Mouse (Mus musculus): ENCODE data around the gene Psmb5. TPM values are rescaled to one million over a fixed set of nuclear protein-coding genes. Genes with fewer than 3 reads are reported as not detected.

Psmb5 gene
- total and polyA plus RNA-seq, 3 experiments: 299 to 416 (median 411) TPM

GRCm38 (mm10) chr14:54577089-54577982 is 40.5 kb downstream of the Psmb5 start, which contains the start of gene Ajuba:
TSS of gene Ajuba (minus strand) at chr14:54577558.
- Histone ChIP-seq H3K36me3 (replicated peaks in 1 of 2; ENCODE audit: control insufficient read depth in 1 of 2, insufficient read depth in 1 of 2, low read length in 1 of 2) (no peaks in the 10 kb centered on the region), H3K9me3 (replicated peaks; ENCODE audit: low read length) (peaks cover 26% of the 10 kb centered on the region), H3K9ac (ENCODE audit: insufficient read depth, low read depth) (no peak within 1 kb of the TSS), H3K27ac (ENCODE audit: insufficient read depth, low read depth) (no peak within 1 kb of the TSS), H3K4me2 (ENCODE audit: insufficient read depth, low read depth, poor library complexity, severe bottlenecking) (no peak within 1 kb of the TSS), H3K79me2 (replicated peaks; ENCODE audit: control insufficient read depth, extremely low read depth, insufficient read depth, poor library complexity, severe bottlenecking) (no peaks in the 10 kb centered on the region), H3K4me1 (ENCODE audit: control insufficient read depth in 1 of 2, insufficient read depth in 2 of 2) (peaks cover 0 to 17% of the 10 kb centered on the region in 2 experiments; a peak in 1 of 4 replicates), H3K4me3 (replicated peaks in 1 of 3; ENCODE audit: low read depth in 2 of 3, low read length in 2 of 3, poor library complexity in 1 of 3) (no peak within 1 kb of the TSS), H3K27me3 (replicated peaks) (peaks cover 3% of the 10 kb centered on the region)
- dilution Hi-C loops (cut with MboI; ENCODE audit: extremely low pct_ligation_motif_present, extremely low pct_unique_long_range_greater_than_20kb, low sequenced_read_pairs): no loop called here
- TF ChIP-seq MAX (IDR thresholded peaks at IDR 0.05; ENCODE audit: low read length): no peak
- TF ChIP-seq EP300 (IDR thresholded peaks at IDR 0.05; ENCODE audit: low read length): no peak
- DNase-seq (ENCODE audit: extremely low read depth): no peak
- in situ Hi-C loops (cut with MboI; ENCODE audit: low pct_ligation_motif_present, low pct_unique_long_range_greater_than_20kb, low sequenced_read_pairs): loop anchor here (10.0 kb wide), 1 partner anchor 57 kb away; no protein-coding TSS in a partner anchor

- no peak for DNase-seq (ENCODE audit: extremely low read depth)
- dilution Hi-C loops (cut with MboI; ENCODE audit: extremely low pct_ligation_motif_present, extremely low pct_unique_long_range_greater_than_20kb, low sequenced_read_pairs) (no loop called here), in situ Hi-C loops (cut with MboI; ENCODE audit: low pct_ligation_motif_present, low pct_unique_long_range_greater_than_20kb, low sequenced_read_pairs) (loop anchor here (10.0 kb wide), 1 partner anchor 58 kb away; no protein-coding TSS in a partner anchor)
- H3K27ac ChIP-seq (ENCODE audit: insufficient read depth, low read depth): no peak overlapping the region
- H3K4me3 ChIP-seq (replicated peaks in 1 of 3; ENCODE audit: low read depth in 2 of 3, low read length in 2 of 3, poor library complexity in 1 of 3): no peak overlapping the region
- TF ChIP-seq POLR2AphosphoS2 (IDR thresholded peaks at IDR 0.05; ENCODE audit: low read depth, low read length) (no peak), MAZ (IDR thresholded peaks at IDR 0.05; ENCODE audit: low read depth, low read length) (no peak), JUN (IDR thresholded peaks at IDR 0.05; ENCODE audit: insufficient read depth, low read depth, low read length) (no peak), ZNF384 (IDR thresholded peaks at IDR 0.05; ENCODE audit: low read depth, low read length) (no peak), ZMIZ1 (IDR thresholded peaks at IDR 0.05; ENCODE audit: low read depth, low read length) (no peak), USF2 (conservative IDR thresholded peaks at IDR 0.05; ENCODE audit: low read depth, low read length) (no peak), MYC (IDR thresholded peaks at IDR 0.05; ENCODE audit: low read depth, low read length) (no peak), NRF1 (IDR thresholded peaks at IDR 0.05; ENCODE audit: low read depth, low read length) (no peak), CHD1 (IDR thresholded peaks at IDR 0.05; ENCODE audit: low read depth, low read length) (no peak), RCOR1 (conservative IDR thresholded peaks at IDR 0.05; ENCODE audit: low read depth, low read length) (no peak), POLR2A (IDR thresholded peaks at IDR 0.05; ENCODE audit: low read depth, low read length) (no peak), E2F4 (IDR thresholded peaks at IDR 0.05; ENCODE audit: insufficient replicate concordance, low read depth, low read length) (no peak), EP300 (IDR thresholded peaks at IDR 0.05; ENCODE audit: low read length) (no peak), TCF12 (IDR thresholded peaks at IDR 0.05; ENCODE audit: low read depth, low read length) (no peak), JUND (conservative IDR thresholded peaks at IDR 0.05; ENCODE audit: low read depth, low read length) (no peak), MAX (IDR thresholded peaks at IDR 0.05; ENCODE audit: low read length) (no peak), HCFC1 (IDR thresholded peaks at IDR 0.05; ENCODE audit: low read depth, low read length) (no peak)
- peaks cover 0 to 17% of the 10 kb centered on the region in 2 experiments; a peak in 1 of 4 replicates for H3K4me1 ChIP-seq (ENCODE audit: control insufficient read depth in 1 of 2, insufficient read depth in 2 of 2)
- H3K9me3 ChIP-seq (replicated peaks; ENCODE audit: low read length): peaks cover 26% of the 10 kb centered on the region
- H3K4me2 ChIP-seq (ENCODE audit: insufficient read depth, low read depth, poor library complexity, severe bottlenecking): no peak overlapping the region
- no peaks in the 10 kb centered on the region for H3K36me3 ChIP-seq (replicated peaks in 1 of 2; ENCODE audit: control insufficient read depth in 1 of 2, insufficient read depth in 1 of 2, low read length in 1 of 2)
- H3K79me2 ChIP-seq (replicated peaks; ENCODE audit: control insufficient read depth, extremely low read depth, insufficient read depth, poor library complexity, severe bottlenecking): no peaks in the 10 kb centered on the region
- H3K9ac ChIP-seq (ENCODE audit: insufficient read depth, low read depth): no peak overlapping the region
- H3K27me3 ChIP-seq (replicated peaks): peaks cover 3% of the 10 kb centered on the region
Observed at GRCm38 (mm10) chr14:54576241-54577088, 41.4 kb downstream of the Psmb5 start.
